Mouse (Mus musculus) liver, adult (tissue): ENCODE data around the gene Cdh11.

Experiments
- GATA4 ChIP-seq: IDR thresholded peaks from 2 replicates; pipeline ENCODE4 v1.6.1; 2014; ENCODE audit warnings: mild to moderate bottlenecking, low read length; ENCODE audit not compliant: insufficient replicate concordance

Cdh11 gene

GRCm38 (mm10) chr8:102785592-102786416 lies at the start of gene Cdh11:
Cdh11 (minus strand) TSS chr8:102785642.
- no peak for TF ChIP-seq GATA4

GRCm38 (mm10) chr8:102813959-102814358 lies 28.5 kb upstream of the Cdh11 start:
- no peak for TF ChIP-seq GATA4

GRCm38 (mm10) chr8:102790303-102790702 lies 4.9 kb upstream of the Cdh11 start:
- TF ChIP-seq GATA4, result no peak

GRCm38 (mm10) chr8:102786467-102787360 lies 1.3 kb upstream of the Cdh11 start:
- no peak for TF ChIP-seq GATA4

GRCm38 (mm10) chr8:102784835-102785455 lies 497 bp downstream of the Cdh11 start:
- no peak for TF ChIP-seq GATA4

GRCm38 (mm10) chr8:102783821-102784591 lies 1.4 kb downstream of the Cdh11 start:
- no peak for TF ChIP-seq GATA4

GRCm38 (mm10) chr8:102782707-102783489 lies 2.5 kb downstream of the Cdh11 start:
- no peak for TF ChIP-seq GATA4

GRCm38 (mm10) chr8:102780899-102781298 lies 4.5 kb downstream of the Cdh11 start:
- TF ChIP-seq GATA4, result no peak

- TF ChIP-seq GATA4, result no peak
These were observed 10.8 kb downstream of the Cdh11 start for GRCm38 (mm10) chr8:102774594-102774993.

- TF ChIP-seq GATA4, result no peak
These were observed 14.0 kb downstream of the Cdh11 start for GRCm38 (mm10) chr8:102771456-102771855.

- no peak for TF ChIP-seq GATA4
These were observed 31.6 kb downstream of the Cdh11 start for GRCm38 (mm10) chr8:102753839-102754238.

GRCm38 (mm10) chr8:102742940-102743339 lies 42.5 kb downstream of the Cdh11 start:
- TF ChIP-seq GATA4, result no peak

- TF ChIP-seq GATA4, result no peak
These were observed 43.3 kb downstream of the Cdh11 start for GRCm38 (mm10) chr8:102742008-102742591.

- no peak for TF ChIP-seq GATA4
These were observed 44.5 kb downstream of the Cdh11 start for GRCm38 (mm10) chr8:102740963-102741362.
